Mouse (Mus musculus) MEL (cell line): Measurements from ENCODE around the gene Lifr. TPM values are rescaled to one million over a fixed set of nuclear protein-coding genes. Genes with fewer than 3 reads are reported as not detected.

Source experiments
- DNase-seq: peaks from one replicate; pipeline ENCODE4 v3.0.0; 2011; ENCODE audit warnings: low read depth, low spot score
- H3K27ac ChIP-seq: 2 replicates; pipeline ENCODE4 v1.5.1; 2012; ENCODE audit warnings: low read depth, mild to moderate bottlenecking, control low read depth, low read length, moderate library complexity; ENCODE audit not compliant: control insufficient read depth
- H3K27me3 ChIP-seq, 2 experiments: fragments of 150-350 bp in 1 of 2; sonication (generic) in 1 of 2; 2 replicates each; pipeline ENCODE4 v1.6.1; 2012; ENCODE audit warnings: low read length in 2 of 2, mild to moderate bottlenecking in 2 of 2, improper control_type of control experiment in 1 of 2, moderate library complexity in 1 of 2; ENCODE audit not compliant: insufficient read depth in 2 of 2, control insufficient read depth in 1 of 2
- H3K36me3 ChIP-seq, 2 experiments: 2 replicates each; pipeline ENCODE4 v1.6.1; 2012 to 2014; ENCODE audit warnings: low read length in 2 of 2, improper control_type of control experiment in 1 of 2, inconsistent platforms in 1 of 2, mild to moderate bottlenecking in 1 of 2; ENCODE audit not compliant: insufficient read depth in 2 of 2, control insufficient read depth in 1 of 2
- H3K4me1 ChIP-seq, 2 experiments: fragments of 150-350 bp in 1 of 2; sonication (generic) in 1 of 2; 2 replicates each; pipeline ENCODE4 v1.6.1; 2012; ENCODE audit warnings: low read length in 2 of 2, improper control_type of control experiment in 1 of 2, mild to moderate bottlenecking in 1 of 2; ENCODE audit not compliant: insufficient read depth in 2 of 2, control insufficient read depth in 1 of 2
- H3K4me3 ChIP-seq, 2 experiments: fragments of 150-350 bp in 1 of 2; sonication (generic) in 1 of 2; 2 replicates each; pipeline ENCODE4 v1.5.1; 2012; ENCODE audit warnings: low read depth in 2 of 2, low read length in 2 of 2, mild to moderate bottlenecking in 2 of 2, moderate library complexity in 2 of 2, control low read depth in 1 of 2, improper control_type of control experiment in 1 of 2; ENCODE audit not compliant: control insufficient read depth in 1 of 2, insufficient read depth in 1 of 2
- H3K79me2 ChIP-seq: 2 replicates; pipeline ENCODE4 v1.6.1; 2012; ENCODE audit warnings: mild to moderate bottlenecking, low read length, moderate library complexity; ENCODE audit not compliant: control insufficient read depth, poor library complexity, insufficient read depth
- H3K9ac ChIP-seq: 2 replicates; pipeline ENCODE4 v1.6.1; 2012; ENCODE audit warnings: low read depth, mild to moderate bottlenecking, control low read depth, low read length, moderate library complexity; ENCODE audit not compliant: control insufficient read depth, poor library complexity, severe bottlenecking
- H3K9me3 ChIP-seq: fragments of 150-350 bp; sonication (generic); replicated peaks from 2 replicates; pipeline ENCODE4 v1.6.1; 2012; ENCODE audit warnings: mild to moderate bottlenecking, low read length, improper control_type of control experiment, moderate library complexity; ENCODE audit not compliant: insufficient read depth
- BHLHE40 ChIP-seq: IDR thresholded peaks from 2 replicates; pipeline ENCODE4 v1.6.1; 2012; ENCODE audit warnings: low read depth, mild to moderate bottlenecking, inconsistent platforms, low read length, improper control_type of control experiment, borderline replicate concordance
- CHD1 ChIP-seq: IDR thresholded peaks from 2 replicates; pipeline ENCODE4 v1.6.1; 2012; ENCODE audit warnings: low read depth, mild to moderate bottlenecking, inconsistent platforms, low read length, improper control_type of control experiment
- CTCF ChIP-seq, 3 experiments: IDR thresholded peaks in 2 of 3; conservative IDR thresholded peaks in 1 of 3; 2 replicates each; pipeline ENCODE4 v1.5.1; 2011 to 2012; ENCODE audit warnings: low read length in 3 of 3, low read depth in 2 of 3, mild to moderate bottlenecking in 2 of 3, improper control_type of control experiment in 1 of 3, inconsistent platforms in 1 of 3, mixed read lengths in 1 of 3, moderate library complexity in 1 of 3; ENCODE audit not compliant: control insufficient read depth in 1 of 3, insufficient read depth in 1 of 3, poor library complexity in 1 of 3, severe bottlenecking in 1 of 3
- E2F4 ChIP-seq: IDR thresholded peaks from 2 replicates; pipeline ENCODE4 v1.6.1; 2011; ENCODE audit warnings: low read depth, low read length, improper control_type of control experiment, borderline replicate concordance
- ELF1 ChIP-seq: IDR thresholded peaks from 2 replicates; pipeline ENCODE4 v1.6.1; 2014; ENCODE audit warnings: low read depth, mild to moderate bottlenecking, inconsistent platforms, low read length, improper control_type of control experiment, moderate library complexity
- EP300 ChIP-seq, 2 experiments: IDR thresholded peaks; 2 replicates each; pipeline ENCODE4 v1.6.1; 2011; ENCODE audit warnings: improper control_type of control experiment in 2 of 2, low read length in 2 of 2, low read depth in 1 of 2, mild to moderate bottlenecking in 1 of 2
- ETS1 ChIP-seq: IDR thresholded peaks from 2 replicates; pipeline ENCODE4 v1.6.1; 2012; ENCODE audit warnings: low read depth, mild to moderate bottlenecking, inconsistent platforms, low read length, improper control_type of control experiment, moderate library complexity
- JUND ChIP-seq: IDR thresholded peaks from 2 replicates; pipeline ENCODE4 v1.6.1; 2011; ENCODE audit warnings: low read depth, mild to moderate bottlenecking, improper control_type of control experiment, low read length
- KAT2A ChIP-seq: conservative IDR thresholded peaks from 2 replicates; pipeline ENCODE4 v1.6.1; 2012; ENCODE audit warnings: low read depth, low read length, improper control_type of control experiment, inconsistent platforms
- MAFK ChIP-seq: IDR thresholded peaks from 2 replicates; pipeline ENCODE4 v1.6.1; 2011; ENCODE audit warnings: low read depth, mild to moderate bottlenecking, low read length, improper control_type of control experiment, borderline replicate concordance
- MAX ChIP-seq: IDR thresholded peaks from 2 replicates; pipeline ENCODE4 v1.6.1; 2011; ENCODE audit warnings: low read length, improper control_type of control experiment
- MAZ ChIP-seq: IDR thresholded peaks from 2 replicates; pipeline ENCODE4 v1.6.1; 2012; ENCODE audit warnings: low read depth, mild to moderate bottlenecking, inconsistent platforms, low read length, improper control_type of control experiment
- MYB ChIP-seq: IDR thresholded peaks from 2 replicates; pipeline ENCODE4 v1.6.1; 2011; ENCODE audit warnings: mild to moderate bottlenecking, low read depth, low read length, improper control_type of control experiment
- NELFE ChIP-seq: IDR thresholded peaks from 2 replicates; pipeline ENCODE4 v1.6.1; 2011; ENCODE audit warnings: low read depth, low read length, improper control_type of control experiment
- NRF1 ChIP-seq: IDR thresholded peaks from 2 replicates; pipeline ENCODE4 v1.6.1; 2014; ENCODE audit warnings: low read depth, mild to moderate bottlenecking, inconsistent platforms, low read length, improper control_type of control experiment, moderate library complexity; ENCODE audit not compliant: poor library complexity, insufficient read depth, severe bottlenecking
- POLR2A ChIP-seq, 2 experiments: IDR thresholded peaks; 2 replicates each; pipeline ENCODE4 v1.6.1; 2011 to 2012; ENCODE audit warnings: low read length in 2 of 2, mild to moderate bottlenecking in 2 of 2, control low read depth in 1 of 2, improper control_type of control experiment in 1 of 2, low read depth in 1 of 2, moderate library complexity in 1 of 2; ENCODE audit not compliant: control insufficient read depth in 1 of 2, insufficient read depth in 1 of 2, poor library complexity in 1 of 2
- RAD21 ChIP-seq: IDR thresholded peaks from 2 replicates; pipeline ENCODE4 v1.6.1; 2011; ENCODE audit warnings: mild to moderate bottlenecking, low read depth, low read length, improper control_type of control experiment
- RCOR1 ChIP-seq: IDR thresholded peaks from 2 replicates; pipeline ENCODE4 v1.6.1; 2012; ENCODE audit warnings: low read depth, mild to moderate bottlenecking, inconsistent platforms, low read length, improper control_type of control experiment
- USF1 ChIP-seq: IDR thresholded peaks from 2 replicates; pipeline ENCODE4 v1.6.1; 2014; ENCODE audit warnings: low read depth, mild to moderate bottlenecking, inconsistent platforms, low read length, improper control_type of control experiment, moderate library complexity
- ZC3H11A ChIP-seq: IDR thresholded peaks from 2 replicates; pipeline ENCODE4 v1.6.1; 2012; ENCODE audit warnings: low read depth, mild to moderate bottlenecking, inconsistent platforms, low read length, improper control_type of control experiment
- ZKSCAN1 ChIP-seq: IDR thresholded peaks from 2 replicates; pipeline ENCODE4 v1.6.1; 2012; ENCODE audit warnings: low read depth, mild to moderate bottlenecking, inconsistent platforms, low read length, improper control_type of control experiment, moderate library complexity
- ZNF384 ChIP-seq: IDR thresholded peaks from 2 replicates; pipeline ENCODE4 v1.6.1; 2012; ENCODE audit warnings: low read depth, mild to moderate bottlenecking, inconsistent platforms, low read length, improper control_type of control experiment
- polyA plus RNA-seq, 2 experiments: library from polyadenylated mRNA; stranded (reverse) in 1 of 2; unstranded in 1 of 2; fragments of >175 nt in 1 of 2; fragments of >200 nt in 1 of 2; gene quantifications; 2 replicates each; pipeline versions ENCODE4 v1.2.1 to v1.2.4; 2012; ENCODE audit warnings: low replicate concordance in 2 of 2, low read depth in 1 of 2; ENCODE audit not compliant: insufficient read length in 2 of 2, insufficient read depth in 1 of 2, missing spikeins in 1 of 2
- total RNA-seq: library from RNA; depleted of rRNA; stranded (reverse); fragments of 300-350 nt; gene quantifications from 2 replicates; pipeline ENCODE4 v1.2.3, GENCODE M21; 2012

The Lifr gene
- total and polyA plus RNA-seq, 3 experiments, result not detected

DNA sequence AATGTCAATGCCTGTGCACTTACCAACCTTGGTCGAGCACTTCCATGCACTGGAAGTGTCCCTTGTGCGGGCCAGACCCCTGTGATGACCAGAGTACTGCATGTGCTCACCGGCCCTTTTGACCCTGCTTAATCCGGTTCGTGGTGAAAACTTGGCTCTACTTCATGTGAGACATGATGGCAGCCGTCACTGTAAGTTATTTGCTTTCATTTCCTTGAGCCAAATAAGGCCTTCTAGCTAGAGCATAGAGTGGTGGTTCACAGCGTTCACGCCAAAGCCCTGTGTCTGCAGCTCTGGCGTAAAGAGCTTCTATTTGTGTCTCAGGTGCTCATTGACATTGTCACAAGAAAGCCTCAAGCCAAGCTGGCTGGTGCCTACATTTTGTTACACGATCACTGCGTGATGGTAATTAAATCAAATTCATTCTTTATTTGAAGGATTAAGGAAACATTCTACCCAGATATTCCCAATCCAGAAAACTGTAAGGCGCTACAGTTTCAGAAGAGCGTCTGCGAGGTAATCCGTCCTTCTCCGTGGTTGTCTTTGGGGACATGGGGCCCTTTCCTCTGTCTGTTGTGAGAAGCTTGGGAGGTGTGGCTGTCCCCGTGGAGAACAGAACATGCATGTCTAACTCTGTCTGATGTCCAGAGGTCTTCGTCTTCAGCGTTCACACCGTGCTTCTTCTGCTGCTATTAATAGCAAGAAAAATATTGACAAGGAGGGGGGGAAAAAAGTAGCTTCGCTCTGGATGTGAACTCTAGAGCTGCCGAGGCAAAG lies 99.5 kb downstream of the Lifr start:
- no peak for DNase-seq
- no peaks in the 10 kb centered on the region for H3K36me3 ChIP-seq
- no peak for TF ChIP-seq ETS1
- TF ChIP-seq ELF1, result no peak
- no peak for TF ChIP-seq ZKSCAN1
- TF ChIP-seq RCOR1, result no peak
- TF ChIP-seq ZNF384, result no peak
- no peak for TF ChIP-seq USF1
- TF ChIP-seq KAT2A, result no peak
- no peak for TF ChIP-seq E2F4
- no peak for TF ChIP-seq CHD1
- no peak for TF ChIP-seq RAD21
- TF ChIP-seq POLR2A (IDR thresholded peaks at IDR 0.05; ENCODE audit: control insufficient read depth in 1 of 2, insufficient read depth in 1 of 2, low read depth in 1 of 2, low read length in 2 of 2, poor library complexity in 1 of 2), result no peak
- TF ChIP-seq MAX, result no peak
- no peak for TF ChIP-seq CTCF (IDR thresholded peaks at IDR 0.05 in 2 of 3, conservative IDR thresholded peaks at IDR 0.05 in 1 of 3; ENCODE audit: control insufficient read depth in 1 of 3, insufficient read depth in 1 of 3, low read depth in 2 of 3, low read length in 3 of 3, poor library complexity in 1 of 3, severe bottlenecking in 1 of 3)
- TF ChIP-seq MAFK, result no peak
- no peak for TF ChIP-seq NRF1
- no peak for TF ChIP-seq ZC3H11A
- no peak for TF ChIP-seq NELFE
- TF ChIP-seq BHLHE40, result no peak
- H3K27me3 ChIP-seq, result no peaks in the 10 kb centered on the region
- H3K4me1 ChIP-seq, result no peaks in the 10 kb centered on the region
- no peak overlapping the region for H3K9ac ChIP-seq
- no peak overlapping the region for H3K4me3 ChIP-seq
- no peaks in the 10 kb centered on the region for H3K79me2 ChIP-seq
- no peaks in the 10 kb centered on the region for H3K9me3 ChIP-seq
- H3K27ac ChIP-seq, result no peak overlapping the region

GRCm38 (mm10) chr15:7191074-7191473 lies 100.7 kb downstream of the Lifr start:
- no peaks in the 10 kb centered on the region for H3K27me3 ChIP-seq
- TF ChIP-seq EP300 (IDR thresholded peaks at IDR 0.05; ENCODE audit: low read depth in 1 of 2, low read length in 2 of 2) (no peak), E2F4 (no peak), ETS1 (no peak), RAD21 (no peak), JUND (no peak), MAZ (no peak), USF1 (no peak), MAX (no peak), MYB (no peak)
- no peaks in the 10 kb centered on the region for H3K79me2 ChIP-seq
- no peak overlapping the region for H3K9ac ChIP-seq
- H3K9me3 ChIP-seq, result no peaks in the 10 kb centered on the region
- H3K4me3 ChIP-seq, result no peak overlapping the region
- DNase-seq, result no peak
- no peak overlapping the region for H3K27ac ChIP-seq
- no peaks in the 10 kb centered on the region for H3K4me1 ChIP-seq
- H3K36me3 ChIP-seq, result no peaks in the 10 kb centered on the region
